Mouse (Mus musculus): Measurements from ENCODE around the gene 1700029F12Rik. TPM values are rescaled to one million over a fixed set of nuclear protein-coding genes. Genes with fewer than 3 reads are reported as not detected.

1700029F12Rik gene
- total and polyA plus RNA-seq, 3 experiments: not detected

GRCm38 (mm10) chr13:96989129-96989528, 45.0 kb downstream of the 1700029F12Rik start:
- peaks cover 0 to 5% of the 10 kb centered on the region in 2 experiments; a peak in 1 of 4 replicates for H3K36me3 ChIP-seq (ENCODE audit: control insufficient read depth in 1 of 2, insufficient read depth in 2 of 2, low read length in 2 of 2)
- no peak overlapping the region; a peak in 1 of 4 replicates for H3K4me3 ChIP-seq (ENCODE audit: control insufficient read depth in 1 of 2, insufficient read depth in 1 of 2, low read depth in 2 of 2, low read length in 2 of 2)
- H3K79me2 ChIP-seq (ENCODE audit: control insufficient read depth, insufficient read depth, low read length, poor library complexity): no peaks in the 10 kb centered on the region
- no peak overlapping the region for H3K9ac ChIP-seq (ENCODE audit: control insufficient read depth, low read depth, low read length, poor library complexity, severe bottlenecking)
- peaks cover 2 to 7% of the 10 kb centered on the region in 2 experiments; a peak in 2 of 4 replicates for H3K4me1 ChIP-seq (ENCODE audit: control insufficient read depth in 1 of 2, insufficient read depth in 2 of 2, low read length in 2 of 2)
- no peak overlapping the region for H3K27ac ChIP-seq (ENCODE audit: control insufficient read depth, low read depth, low read length)
- TF ChIP-seq CHD2 (IDR thresholded peaks at IDR 0.05; ENCODE audit: low read length) (no peak), EP300 (IDR thresholded peaks at IDR 0.05; ENCODE audit: low read depth in 1 of 2, low read length in 2 of 2) (0 out of 4 replicates have a peak, but pooled peaks of 1 of the 2 experiments have one; percentile 7)
- H3K9me3 ChIP-seq (replicated peaks; ENCODE audit: insufficient read depth, low read length): no peaks in the 10 kb centered on the region
- H3K27me3 ChIP-seq (ENCODE audit: control insufficient read depth in 1 of 2, insufficient read depth in 2 of 2, low read length in 2 of 2): no peaks in the 10 kb centered on the region; a peak in 3 of 4 replicates
- no peak for DNase-seq (ENCODE audit: low read depth, low spot score)

GRCm38 (mm10) chr13:96985599-96986275, 48.4 kb downstream of the 1700029F12Rik start:
- H3K4me1 ChIP-seq (ENCODE audit: control insufficient read depth in 1 of 2, insufficient read depth in 2 of 2, low read length in 2 of 2): peaks cover 2 to 7% of the 10 kb centered on the region in 2 experiments; a peak in 2 of 4 replicates
- H3K4me3 ChIP-seq (ENCODE audit: control insufficient read depth in 1 of 2, insufficient read depth in 1 of 2, low read depth in 2 of 2, low read length in 2 of 2): no peak overlapping the region
- no peaks in the 10 kb centered on the region for H3K9me3 ChIP-seq (replicated peaks; ENCODE audit: insufficient read depth, low read length)
- DNase-seq (ENCODE audit: low read depth, low spot score): peak; percentile 39
- H3K36me3 ChIP-seq (ENCODE audit: control insufficient read depth in 1 of 2, insufficient read depth in 2 of 2, low read length in 2 of 2): peaks cover 0 to 5% of the 10 kb centered on the region in 2 experiments; a peak in 1 of 4 replicates
- no peak overlapping the region for H3K27ac ChIP-seq (ENCODE audit: control insufficient read depth, low read depth, low read length)
- no peaks in the 10 kb centered on the region for H3K79me2 ChIP-seq (ENCODE audit: control insufficient read depth, insufficient read depth, low read length, poor library complexity)
- no peaks in the 10 kb centered on the region; a peak in 3 of 4 replicates for H3K27me3 ChIP-seq (ENCODE audit: control insufficient read depth in 1 of 2, insufficient read depth in 2 of 2, low read length in 2 of 2)
- peak; percentile 28; the same call in 1 of the 2 replicates for TF ChIP-seq GATA1 (IDR thresholded peaks at IDR 0.05; ENCODE audit: low read depth, low read length)
- 0 out of 2 replicates have a peak, but pooled peaks have one; percentile 18 for TF ChIP-seq ETS1 (IDR thresholded peaks at IDR 0.05; ENCODE audit: low read depth, low read length)
- TF ChIP-seq TBP (IDR thresholded peaks at IDR 0.05; ENCODE audit: low read depth, low read length): no peak
- peak; percentile 45; the same call in 1 of the 2 replicates for TF ChIP-seq RCOR1 (IDR thresholded peaks at IDR 0.05; ENCODE audit: low read depth, low read length)
- TF ChIP-seq HCFC1 (IDR thresholded peaks at IDR 0.05; ENCODE audit: low read depth, low read length): no peak
- no peak for TF ChIP-seq ZC3H11A (IDR thresholded peaks at IDR 0.05; ENCODE audit: low read depth, low read length)
- no peak for TF ChIP-seq NRF1 (IDR thresholded peaks at IDR 0.05; ENCODE audit: insufficient read depth, low read depth, low read length, poor library complexity, severe bottlenecking)
- H3K9ac ChIP-seq (ENCODE audit: control insufficient read depth, low read depth, low read length, poor library complexity, severe bottlenecking): no peak overlapping the region

- H3K79me2 ChIP-seq (ENCODE audit: control insufficient read depth, insufficient read depth, low read length, poor library complexity): no peaks in the 10 kb centered on the region
- H3K36me3 ChIP-seq (ENCODE audit: control insufficient read depth in 1 of 2, insufficient read depth in 2 of 2, low read length in 2 of 2): peaks cover 0 to 1% of the 10 kb centered on the region in 2 experiments; a peak in 1 of 4 replicates
- no peak overlapping the region for H3K27ac ChIP-seq (ENCODE audit: control insufficient read depth, low read depth, low read length)
- H3K9ac ChIP-seq (ENCODE audit: control insufficient read depth, low read depth, low read length, poor library complexity, severe bottlenecking): no peak overlapping the region
- DNase-seq (ENCODE audit: low read depth, low spot score): no peak
- H3K27me3 ChIP-seq (ENCODE audit: control insufficient read depth in 1 of 2, insufficient read depth in 2 of 2, low read length in 2 of 2): no peaks in the 10 kb centered on the region; a peak in 3 of 4 replicates
- H3K9me3 ChIP-seq (replicated peaks; ENCODE audit: insufficient read depth, low read length): no peaks in the 10 kb centered on the region
- TF ChIP-seq JUND (IDR thresholded peaks at IDR 0.05; ENCODE audit: low read depth, low read length): no peak
- no peak for TF ChIP-seq MYC (IDR thresholded peaks at IDR 0.05; ENCODE audit: low read depth, low read length)
- no peak for TF ChIP-seq POLR2AphosphoS5 (IDR thresholded peaks at IDR 0.05; ENCODE audit: borderline replicate concordance, low read depth, low read length)
- TF ChIP-seq CHD1 (IDR thresholded peaks at IDR 0.05; ENCODE audit: low read depth, low read length): no peak
- no peak for TF ChIP-seq SMC3 (IDR thresholded peaks at IDR 0.05; ENCODE audit: low read depth, low read length)
- no peak for TF ChIP-seq ZKSCAN1 (IDR thresholded peaks at IDR 0.05; ENCODE audit: low read depth, low read length)
- no peak for TF ChIP-seq TAL1 (IDR thresholded peaks at IDR 0.05; ENCODE audit: low read length)
- TF ChIP-seq KAT2A (conservative IDR thresholded peaks at IDR 0.05; ENCODE audit: low read depth, low read length): no peak
- no peak for TF ChIP-seq ETS1 (IDR thresholded peaks at IDR 0.05; ENCODE audit: low read depth, low read length)
- TF ChIP-seq USF1 (IDR thresholded peaks at IDR 0.05; ENCODE audit: low read depth, low read length): no peak
- TF ChIP-seq MAFK (IDR thresholded peaks at IDR 0.05; ENCODE audit: borderline replicate concordance, low read depth, low read length): no peak
- no peak for TF ChIP-seq USF2 (IDR thresholded peaks at IDR 0.05; ENCODE audit: borderline replicate concordance in 1 of 2, insufficient read depth in 1 of 2, low read depth in 1 of 2, low read length in 2 of 2)
- TF ChIP-seq GATA1 (IDR thresholded peaks at IDR 0.05; ENCODE audit: low read depth, low read length): no peak
- TF ChIP-seq CHD2 (IDR thresholded peaks at IDR 0.05; ENCODE audit: low read length): no peak
- TF ChIP-seq HCFC1 (IDR thresholded peaks at IDR 0.05; ENCODE audit: low read depth, low read length): no peak
- peaks cover 0 to 4% of the 10 kb centered on the region in 2 experiments; a peak in 1 of 4 replicates for H3K4me1 ChIP-seq (ENCODE audit: control insufficient read depth in 1 of 2, insufficient read depth in 2 of 2, low read length in 2 of 2)
- no peak overlapping the region for H3K4me3 ChIP-seq (ENCODE audit: control insufficient read depth in 1 of 2, insufficient read depth in 1 of 2, low read depth in 2 of 2, low read length in 2 of 2)
Measured at GRCm38 (mm10) chr13:96984688-96985087, 49.5 kb downstream of the 1700029F12Rik start.

Data from MEL (cell line).